Mouse (Mus musculus): ENCODE results near the gene Fbxw7. TPM values are rescaled to one million over a fixed set of nuclear protein-coding genes. Genes with fewer than 3 reads are reported as not detected.

The Fbxw7 gene
- polyA plus RNA-seq, 1 experiment = 25.0 TPM

- TF ChIP-seq POLR2A (IDR thresholded peaks at IDR 0.05; ENCODE audit: borderline replicate concordance, extremely low read depth, insufficient read depth, insufficient read length, poor library complexity, severe bottlenecking) = no peak
- TF ChIP-seq CTCF (IDR thresholded peaks at IDR 0.05; ENCODE audit: borderline replicate concordance, extremely low read depth, insufficient read depth, insufficient read length) = no peak
- DNase-seq (ENCODE audit: low read depth) = no peak
These were observed 14.3 kb downstream of the Fbxw7 start for GRCm38 (mm10) chr3:84829366-84829765.

- no peak for TF ChIP-seq POLR2A (IDR thresholded peaks at IDR 0.05; ENCODE audit: borderline replicate concordance, extremely low read depth, insufficient read depth, insufficient read length, poor library complexity, severe bottlenecking)
- no peak for TF ChIP-seq CTCF (IDR thresholded peaks at IDR 0.05; ENCODE audit: borderline replicate concordance, extremely low read depth, insufficient read depth, insufficient read length)
These were observed 21.0 kb downstream of the Fbxw7 start for GRCm38 (mm10) chr3:84836029-84836428.

GRCm38 (mm10) chr3:84837984-84838383 is 22.9 kb downstream of the Fbxw7 start:
- TF ChIP-seq CTCF (IDR thresholded peaks at IDR 0.05; ENCODE audit: borderline replicate concordance, extremely low read depth, insufficient read depth, insufficient read length) (no peak), POLR2A (IDR thresholded peaks at IDR 0.05; ENCODE audit: borderline replicate concordance, extremely low read depth, insufficient read depth, insufficient read length, poor library complexity, severe bottlenecking) (no peak)
- no peak for DNase-seq (ENCODE audit: low read depth)

More at GRCm38 (mm10) chr3:84836029-84836428, 21.0 kb downstream of the Fbxw7 start:
- no peak for DNase-seq (ENCODE audit: low read depth)

GRCm38 (mm10) chr3:84839499-84839898 is 24.4 kb downstream of the Fbxw7 start:
- TF ChIP-seq POLR2A (IDR thresholded peaks at IDR 0.05; ENCODE audit: borderline replicate concordance, extremely low read depth, insufficient read depth, insufficient read length, poor library complexity, severe bottlenecking) = no peak
- no peak for TF ChIP-seq CTCF (IDR thresholded peaks at IDR 0.05; ENCODE audit: borderline replicate concordance, extremely low read depth, insufficient read depth, insufficient read length)
- DNase-seq (ENCODE audit: low read depth) = no peak

GRCm38 (mm10) chr3:84841271-84841670 is 26.2 kb downstream of the Fbxw7 start:
- no peak for DNase-seq (ENCODE audit: low read depth)
- TF ChIP-seq POLR2A (IDR thresholded peaks at IDR 0.05; ENCODE audit: borderline replicate concordance, extremely low read depth, insufficient read depth, insufficient read length, poor library complexity, severe bottlenecking) (no peak), CTCF (IDR thresholded peaks at IDR 0.05; ENCODE audit: borderline replicate concordance, extremely low read depth, insufficient read depth, insufficient read length) (no peak)

- DNase-seq (ENCODE audit: low read depth) = no peak
- no peak for TF ChIP-seq CTCF (IDR thresholded peaks at IDR 0.05; ENCODE audit: borderline replicate concordance, extremely low read depth, insufficient read depth, insufficient read length)
- TF ChIP-seq POLR2A (IDR thresholded peaks at IDR 0.05; ENCODE audit: borderline replicate concordance, extremely low read depth, insufficient read depth, insufficient read length, poor library complexity, severe bottlenecking) = no peak
These were observed 27.7 kb downstream of the Fbxw7 start for GRCm38 (mm10) chr3:84842793-84843192.

- peak; percentile 89 for DNase-seq (ENCODE audit: low read depth)
- peak; percentile 23; the same call in 1 of the 2 replicates for TF ChIP-seq CTCF (IDR thresholded peaks at IDR 0.05; ENCODE audit: borderline replicate concordance, extremely low read depth, insufficient read depth, insufficient read length)
- no peak for TF ChIP-seq POLR2A (IDR thresholded peaks at IDR 0.05; ENCODE audit: borderline replicate concordance, extremely low read depth, insufficient read depth, insufficient read length, poor library complexity, severe bottlenecking)
These were observed 28.5 kb downstream of the Fbxw7 start for GRCm38 (mm10) chr3:84843594-84843993.

GRCm38 (mm10) chr3:84848798-84849197 is 33.7 kb downstream of the Fbxw7 start:
- TF ChIP-seq CTCF (IDR thresholded peaks at IDR 0.05; ENCODE audit: borderline replicate concordance, extremely low read depth, insufficient read depth, insufficient read length) (no peak), POLR2A (IDR thresholded peaks at IDR 0.05; ENCODE audit: borderline replicate concordance, extremely low read depth, insufficient read depth, insufficient read length, poor library complexity, severe bottlenecking) (no peak)
- no peak for DNase-seq (ENCODE audit: low read depth)

- DNase-seq (ENCODE audit: low read depth) = no peak
- TF ChIP-seq POLR2A (IDR thresholded peaks at IDR 0.05; ENCODE audit: borderline replicate concordance, extremely low read depth, insufficient read depth, insufficient read length, poor library complexity, severe bottlenecking) (no peak), CTCF (IDR thresholded peaks at IDR 0.05; ENCODE audit: borderline replicate concordance, extremely low read depth, insufficient read depth, insufficient read length) (no peak)
These were observed 35.4 kb downstream of the Fbxw7 start for GRCm38 (mm10) chr3:84850418-84850817.

- DNase-seq (ENCODE audit: low read depth) = no peak
- TF ChIP-seq POLR2A (IDR thresholded peaks at IDR 0.05; ENCODE audit: borderline replicate concordance, extremely low read depth, insufficient read depth, insufficient read length, poor library complexity, severe bottlenecking) = no peak
These were observed 36.7 kb downstream of the Fbxw7 start for GRCm38 (mm10) chr3:84851801-84852200.

GRCm38 (mm10) chr3:84852877-84853276 is 37.8 kb downstream of the Fbxw7 start:
- TF ChIP-seq POLR2A (IDR thresholded peaks at IDR 0.05; ENCODE audit: borderline replicate concordance, extremely low read depth, insufficient read depth, insufficient read length, poor library complexity, severe bottlenecking) (no peak), CTCF (IDR thresholded peaks at IDR 0.05; ENCODE audit: borderline replicate concordance, extremely low read depth, insufficient read depth, insufficient read length) (no peak)

GRCm38 (mm10) chr3:84854440-84854839 is 39.4 kb downstream of the Fbxw7 start:
- TF ChIP-seq POLR2A (IDR thresholded peaks at IDR 0.05; ENCODE audit: borderline replicate concordance, extremely low read depth, insufficient read depth, insufficient read length, poor library complexity, severe bottlenecking) (no peak), CTCF (IDR thresholded peaks at IDR 0.05; ENCODE audit: borderline replicate concordance, extremely low read depth, insufficient read depth, insufficient read length) (no peak)
- DNase-seq (ENCODE audit: low read depth) = no peak

More at GRCm38 (mm10) chr3:84852877-84853276, 37.8 kb downstream of the Fbxw7 start:
- DNase-seq (ENCODE audit: low read depth) = no peak
